Mouse (Mus musculus) liver, embryonic 11.5 days (tissue): ENCODE measurements around the gene Gtdc1. TPM values are rescaled to one million over a fixed set of nuclear protein-coding genes. Genes with fewer than 3 reads are reported as not detected.

ENCODE experiments used
- ATAC-seq: fragments of 200-750 bp; cut with Nextera tagmentation; replicated peaks from 2 replicates; pipeline ENCODE4 v1.8.0; 2017; ENCODE audit warnings: moderate number of reproducible peaks, mild to moderate bottlenecking, moderate TSS enrichment, moderate library complexity; ENCODE audit not compliant: low FRiP score
- DNase-seq: peaks from one replicate; pipeline ENCODE4 v3.0.0-alpha.2; 2017; ENCODE audit warnings: low spot score
- H3K27ac ChIP-seq: fragments of 300-500 bp; sonication (generic); 2 replicates; pipeline ENCODE4 v1.5.1; 2014; ENCODE audit warnings: mild to moderate bottlenecking, low read depth, low read length, control low read depth
- H3K27me3 ChIP-seq: fragments of 300-500 bp; sonication (generic); replicated peaks from 2 replicates; pipeline ENCODE4 v1.6.1; 2014; ENCODE audit warnings: low read length, mixed read lengths; ENCODE audit not compliant: control insufficient read depth, insufficient read depth
- H3K36me3 ChIP-seq: fragments of 300-500 bp; sonication (generic); 2 replicates; pipeline ENCODE4 v1.6.1; 2014; ENCODE audit warnings: mild to moderate bottlenecking, low read length, moderate library complexity, mixed read lengths; ENCODE audit not compliant: control insufficient read depth, insufficient read depth
- H3K4me1 ChIP-seq: fragments of 300-500 bp; sonication (generic); replicated peaks from 2 replicates; pipeline ENCODE4 v1.6.1; 2014; ENCODE audit warnings: low read length, mixed read lengths; ENCODE audit not compliant: control insufficient read depth, insufficient read depth
- H3K4me2 ChIP-seq: fragments of 300-500 bp; sonication (generic); 2 replicates; pipeline ENCODE4 v1.6.1; 2014; ENCODE audit warnings: mild to moderate bottlenecking, control low read depth, moderate library complexity
- H3K4me3 ChIP-seq: fragments of 300-500 bp; sonication (generic); 2 replicates; pipeline ENCODE4 v1.5.1; 2014; ENCODE audit warnings: low read depth, low read length, control low read depth
- H3K9ac ChIP-seq: fragments of 300-500 bp; sonication (generic); 2 replicates; pipeline ENCODE4 v1.6.1; 2014; ENCODE audit warnings: low read depth, low read length, control low read depth
- H3K9me3 ChIP-seq: fragments of 300-500 bp; sonication (generic); 2 replicates; pipeline ENCODE4 v1.6.1; 2016; ENCODE audit warnings: low read length, inconsistent platforms, mixed read lengths; ENCODE audit not compliant: control insufficient read depth
- WGBS: fragments of 180-500 bp; shearing (Covaris S2); extraction: QIAGEN DNeasy Blood & Tissue Kit; methylation state at CpG from one replicate; pipeline ENCODE4 v1.1.7; 2014; 5-methylcytosine and 5-hydroxymethylcytosine counted together
- polyA plus RNA-seq: library from polyadenylated mRNA; unstranded; fragments of >200 nt; fragmentation: Nextera tagmentation; extraction: Ambion mirVana; gene quantifications from 2 replicates; pipeline ENCODE4 v1.2.1, GENCODE M21; 2014

Gene Gtdc1
- polyA plus RNA-seq, 1 experiment from 2014 or later = 8.5 TPM

DNA sequence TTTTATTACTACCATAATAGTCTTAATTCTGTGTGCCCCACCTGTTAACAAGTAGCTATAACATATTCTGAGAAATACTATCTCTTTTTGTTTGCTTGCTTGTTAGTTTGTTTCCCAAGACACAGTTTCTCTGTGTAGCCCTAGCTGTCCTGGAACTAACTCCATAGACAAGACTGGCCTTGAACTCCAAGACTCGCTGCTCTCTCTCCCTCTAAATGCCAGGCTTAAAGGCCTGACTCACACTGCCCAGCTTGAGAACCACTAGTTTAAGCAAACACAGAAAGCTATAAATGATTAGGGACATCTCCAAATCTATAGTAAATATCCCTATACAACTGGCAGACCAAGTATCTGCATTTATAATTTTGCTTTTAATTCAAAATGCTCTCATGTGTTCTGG is 8.1 kb downstream of the Gtdc1 start:
- H3K4me1 ChIP-seq = peaks cover 2% of the 10 kb centered on the region
- no peaks in the 10 kb centered on the region for H3K27me3 ChIP-seq
- no peak overlapping the region for H3K4me3 ChIP-seq
- H3K9ac ChIP-seq = no peak overlapping the region
- ATAC-seq (no peak), DNase-seq (no peak)
- no peaks in the 10 kb centered on the region for H3K36me3 ChIP-seq
- 78% methylated on average over 1 of the region's 1 CpGs for WGBS
- no peak overlapping the region for H3K27ac ChIP-seq
- H3K9me3 ChIP-seq = no peaks in the 10 kb centered on the region
- no peak overlapping the region for H3K4me2 ChIP-seq

DNA sequence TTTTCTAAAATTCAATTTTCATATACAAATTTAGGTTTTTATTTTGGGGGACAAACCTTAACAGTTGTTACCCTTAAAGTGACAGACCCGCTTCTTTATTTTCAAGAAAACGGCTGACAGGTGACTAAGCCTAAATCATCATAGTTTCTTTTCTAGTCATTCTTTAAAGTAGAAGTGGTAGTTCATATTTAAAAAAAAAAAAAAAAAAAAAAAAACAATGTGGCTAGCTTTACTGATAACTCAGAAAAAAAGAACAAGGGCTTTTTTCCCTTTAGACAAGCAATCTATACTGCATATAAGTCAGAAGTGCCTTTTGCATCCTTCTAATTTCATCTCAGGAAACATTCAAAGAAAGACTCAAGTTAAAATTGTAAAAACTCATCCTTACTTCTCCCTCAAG is 8.7 kb downstream of the Gtdc1 start:
- no peak for DNase-seq
- H3K4me3 ChIP-seq = no peak overlapping the region
- no peak overlapping the region for H3K27ac ChIP-seq
- peaks cover 2% of the 10 kb centered on the region for H3K4me1 ChIP-seq
- H3K9ac ChIP-seq = no peak overlapping the region
- H3K9me3 ChIP-seq = no peaks in the 10 kb centered on the region
- no peaks in the 10 kb centered on the region for H3K27me3 ChIP-seq
- no peaks in the 10 kb centered on the region for H3K36me3 ChIP-seq
- H3K4me2 ChIP-seq = no peak overlapping the region
- WGBS = 88% methylated on average over 2 of the region's 2 CpGs
- ATAC-seq = no peak

DNA sequence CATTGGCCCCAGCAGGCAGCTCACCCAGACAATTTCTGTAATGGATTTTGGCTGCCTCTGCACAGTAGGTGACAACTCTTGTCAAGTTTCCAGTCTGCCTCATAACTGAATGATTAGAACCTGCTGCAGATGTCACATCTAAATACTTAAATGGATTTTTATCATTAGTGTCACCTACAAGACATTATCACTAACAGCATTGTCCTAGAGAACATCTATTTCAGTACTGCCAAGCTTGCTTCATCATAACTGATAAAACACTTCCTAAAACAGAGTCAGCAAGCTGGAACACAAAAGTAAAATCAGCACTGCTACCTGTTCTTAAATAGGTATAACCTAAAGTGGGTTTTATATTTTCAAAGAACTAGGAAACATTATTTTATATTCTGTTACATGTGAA is 11.2 kb downstream of the Gtdc1 start:
- no peak for ATAC-seq
- H3K27ac ChIP-seq = no peak overlapping the region
- no peak for DNase-seq
- H3K4me1 ChIP-seq = no peaks in the 10 kb centered on the region; the same call in none of the 2 replicates
- H3K9ac ChIP-seq = no peak overlapping the region
- no peaks in the 10 kb centered on the region for H3K36me3 ChIP-seq
- H3K9me3 ChIP-seq = no peaks in the 10 kb centered on the region
- no peak overlapping the region for H3K4me2 ChIP-seq
- H3K4me3 ChIP-seq = no peak overlapping the region
- H3K27me3 ChIP-seq = no peaks in the 10 kb centered on the region

DNA sequence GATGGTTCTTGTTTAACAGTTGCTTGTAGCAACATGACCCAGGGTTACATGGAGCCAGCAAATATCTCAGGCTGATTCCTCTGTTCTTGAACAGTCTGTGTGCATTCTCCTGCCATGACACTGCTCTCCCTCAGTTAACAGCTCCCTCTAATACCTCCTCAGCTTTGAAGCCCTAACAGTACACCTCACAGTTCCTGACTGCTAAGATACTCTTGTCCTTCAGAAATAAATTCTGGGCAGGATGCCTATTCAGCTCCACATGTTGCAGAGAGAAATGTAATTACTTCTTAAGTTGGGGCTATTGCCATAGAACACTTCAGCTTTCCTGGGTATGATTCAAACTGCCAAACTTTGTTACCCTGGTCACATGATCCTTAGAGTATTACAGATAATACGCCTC is 29.7 kb downstream of the Gtdc1 start:
- 82% methylated on average over 1 of the region's 1 CpGs for WGBS
- H3K4me1 ChIP-seq = no peaks in the 10 kb centered on the region
- ATAC-seq (no peak), DNase-seq (no peak)
- H3K4me3 ChIP-seq = no peak overlapping the region
- H3K9ac ChIP-seq = no peak overlapping the region
- H3K4me2 ChIP-seq = no peak overlapping the region
- H3K27ac ChIP-seq = no peak overlapping the region
- H3K9me3 ChIP-seq = no peaks in the 10 kb centered on the region
- no peaks in the 10 kb centered on the region for H3K27me3 ChIP-seq
- H3K36me3 ChIP-seq = no peaks in the 10 kb centered on the region

DNA sequence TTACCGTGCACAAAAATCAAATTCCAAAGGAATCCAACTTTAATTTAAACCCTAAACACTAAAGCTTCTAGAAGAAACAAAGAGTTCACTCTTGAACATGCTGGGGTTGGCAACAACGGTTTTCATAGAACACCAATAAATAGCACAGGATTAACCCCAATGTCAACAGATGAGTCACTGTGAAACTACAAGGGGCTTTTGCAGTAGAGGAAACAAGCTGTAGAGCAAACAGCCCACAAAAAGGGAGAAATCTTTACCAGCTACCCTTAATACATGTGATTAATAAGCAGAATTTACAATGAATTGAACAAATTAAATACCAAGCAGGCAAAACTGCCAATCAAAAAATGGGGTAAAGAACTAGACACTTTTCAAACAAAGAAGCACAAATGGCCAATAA is 53.7 kb downstream of the Gtdc1 start:
- DNase-seq (no peak), ATAC-seq (no peak)
- no peak overlapping the region for H3K9ac ChIP-seq
- H3K4me2 ChIP-seq = no peak overlapping the region
- no peak overlapping the region for H3K27ac ChIP-seq
- H3K9me3 ChIP-seq = no peaks in the 10 kb centered on the region
- no peak overlapping the region for H3K4me3 ChIP-seq
- H3K27me3 ChIP-seq = no peaks in the 10 kb centered on the region
- WGBS = 82% methylated on average over 2 of the region's 2 CpGs
- H3K36me3 ChIP-seq = no peaks in the 10 kb centered on the region
- no peaks in the 10 kb centered on the region for H3K4me1 ChIP-seq

DNA sequence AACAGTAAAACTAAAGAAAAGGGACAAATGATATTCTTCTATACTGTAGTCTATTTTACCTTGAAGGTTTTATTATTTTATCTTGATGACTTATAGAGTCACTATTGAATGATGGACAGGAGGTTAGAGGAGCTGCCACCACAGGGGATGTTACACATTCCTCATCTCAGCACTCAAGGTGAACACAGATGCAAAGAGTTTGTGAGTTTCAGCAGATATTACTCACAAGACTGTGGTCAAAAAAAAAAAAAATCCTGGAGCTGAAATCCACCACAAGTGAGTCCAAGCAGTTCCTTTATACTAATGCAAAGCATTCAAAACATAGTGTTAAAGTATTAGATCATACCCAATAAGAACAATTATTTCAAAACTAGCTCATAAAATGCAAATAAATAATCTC is 62.7 kb downstream of the Gtdc1 start:
- Histone ChIP-seq H3K9me3 (no peaks in the 10 kb centered on the region), H3K4me1 (no peaks in the 10 kb centered on the region), H3K4me3 (no peak overlapping the region), H3K36me3 (no peaks in the 10 kb centered on the region), H3K27ac (no peak overlapping the region), H3K27me3 (no peaks in the 10 kb centered on the region), H3K4me2 (no peak overlapping the region), H3K9ac (no peak overlapping the region)
- ATAC-seq (no peak), DNase-seq (no peak)

DNA sequence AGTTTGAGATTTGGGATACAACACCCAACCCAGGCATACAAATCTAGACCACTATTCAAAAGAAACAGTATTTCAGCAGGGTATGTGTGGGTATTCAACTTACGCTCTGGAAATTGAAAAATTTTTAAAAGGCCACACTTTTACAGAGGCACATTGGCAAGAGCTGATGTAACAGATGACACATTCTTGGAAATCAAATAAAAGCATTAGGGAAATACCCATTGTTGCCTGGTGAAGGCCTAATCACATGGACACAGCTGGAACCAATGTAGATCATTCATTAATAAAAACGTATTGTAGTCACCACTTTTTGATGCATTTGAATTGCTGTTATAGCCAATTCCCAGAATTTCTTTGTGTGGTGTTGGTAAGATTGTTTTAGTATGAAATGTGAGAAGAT is 73.0 kb downstream of the Gtdc1 start:
- Histone ChIP-seq H3K9me3 (no peaks in the 10 kb centered on the region), H3K36me3 (no peaks in the 10 kb centered on the region), H3K4me2 (no peak overlapping the region), H3K27ac (no peak overlapping the region), H3K27me3 (no peaks in the 10 kb centered on the region), H3K4me1 (no peaks in the 10 kb centered on the region), H3K4me3 (no peak overlapping the region), H3K9ac (no peak overlapping the region)
- WGBS = 88% methylated on average over 2 of the region's 2 CpGs
- no peak for ATAC-seq
- no peak for DNase-seq

DNA sequence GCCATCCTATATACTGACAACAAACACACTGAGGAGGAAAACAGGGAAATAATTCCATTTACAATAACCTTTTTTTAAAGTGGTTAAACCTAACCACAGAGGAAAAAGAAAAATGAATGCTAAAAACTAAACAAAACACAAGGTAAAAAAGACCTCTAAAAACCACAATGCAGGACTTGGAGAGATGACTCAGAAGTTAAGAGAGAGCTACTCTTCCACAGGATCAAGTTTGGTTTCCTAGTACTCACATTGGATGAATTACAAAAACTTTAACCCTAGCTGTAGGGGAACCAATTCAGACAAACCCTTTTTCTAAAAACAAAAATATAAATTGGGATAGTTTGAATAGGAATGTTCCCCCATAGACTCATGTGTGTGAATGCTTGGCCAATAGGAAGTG is 77.8 kb downstream of the Gtdc1 start:
- no peak overlapping the region for H3K27ac ChIP-seq
- H3K4me2 ChIP-seq = no peak overlapping the region
- DNase-seq = no peak

DNA sequence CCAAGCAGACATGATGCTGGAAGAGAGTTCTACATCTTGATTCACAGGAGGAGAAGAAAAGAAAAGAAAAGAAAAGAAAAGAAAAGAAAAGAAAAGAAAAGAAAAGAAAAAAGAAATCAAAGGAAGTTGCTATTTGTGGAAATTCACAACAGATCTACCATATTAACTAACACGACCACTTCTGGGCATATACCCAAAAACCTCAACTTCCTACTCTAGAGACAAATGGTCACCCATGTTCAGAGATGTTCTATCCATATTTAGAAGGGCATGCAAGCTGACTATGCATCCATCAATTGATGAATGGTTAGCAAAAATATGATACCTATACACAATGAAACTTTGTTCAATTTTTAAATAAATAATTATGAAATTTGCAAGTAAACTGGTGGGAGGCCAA is 79.3 kb downstream of the Gtdc1 start:
- H3K4me2 ChIP-seq = no peak overlapping the region
- 54% methylated on average over 1 of the region's 1 CpGs for WGBS
- ATAC-seq (no peak), DNase-seq (no peak)
- H3K36me3 ChIP-seq = no peaks in the 10 kb centered on the region
- H3K27me3 ChIP-seq = no peaks in the 10 kb centered on the region
- no peak overlapping the region for H3K27ac ChIP-seq
- H3K4me3 ChIP-seq = no peak overlapping the region
- H3K4me1 ChIP-seq = no peaks in the 10 kb centered on the region
- H3K9me3 ChIP-seq = no peaks in the 10 kb centered on the region
- H3K9ac ChIP-seq = no peak overlapping the region

More for the DNA sequence above, 77.8 kb downstream of the Gtdc1 start:
- ATAC-seq = no peak
- Histone ChIP-seq H3K9ac (no peak overlapping the region), H3K9me3 (no peaks in the 10 kb centered on the region), H3K4me1 (no peaks in the 10 kb centered on the region), H3K36me3 (no peaks in the 10 kb centered on the region), H3K4me3 (no peak overlapping the region), H3K27me3 (no peaks in the 10 kb centered on the region)
